Mouse (Mus musculus) spleen, embryonic (tissue): Measurements from ENCODE around the gene Ryr2.

Experiments used
- CTCF ChIA-PET: fragments of 350-600 bp; sonication (Branson Sonifier 250); formaldehyde crosslinking; loops from one replicate; lab custom pipeline; 2022; lab: Charles Lee

Gene Ryr2

DNA sequence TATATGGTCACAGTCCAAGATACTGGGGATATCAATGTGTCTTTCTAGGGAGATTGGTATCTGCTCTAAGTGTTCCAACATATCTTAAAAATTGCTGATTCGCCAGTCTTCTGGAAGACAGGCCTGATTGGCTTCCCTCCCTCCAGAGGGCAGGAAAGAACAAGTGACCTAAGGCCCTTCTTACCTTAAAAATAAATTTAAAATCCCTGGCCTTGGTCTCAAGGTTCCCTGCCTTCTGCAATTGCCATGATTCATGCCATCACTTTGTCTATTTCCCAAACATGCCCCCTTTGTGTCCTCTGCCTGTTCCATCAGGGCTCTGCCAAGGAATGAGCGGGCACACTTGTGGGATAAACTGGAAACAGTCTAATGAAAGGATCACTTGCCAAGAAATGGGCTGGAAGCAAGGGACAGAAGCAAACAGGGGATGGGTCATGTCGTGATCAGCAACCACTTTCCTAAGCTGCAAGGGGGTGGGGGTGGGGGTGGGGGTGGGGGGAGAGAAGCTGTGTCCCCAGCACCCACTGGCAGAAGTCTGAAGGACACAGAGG lies 10.3 kb downstream of the Ryr2 start:
- CTCF ChIA-PET, result no interaction called here

DNA sequence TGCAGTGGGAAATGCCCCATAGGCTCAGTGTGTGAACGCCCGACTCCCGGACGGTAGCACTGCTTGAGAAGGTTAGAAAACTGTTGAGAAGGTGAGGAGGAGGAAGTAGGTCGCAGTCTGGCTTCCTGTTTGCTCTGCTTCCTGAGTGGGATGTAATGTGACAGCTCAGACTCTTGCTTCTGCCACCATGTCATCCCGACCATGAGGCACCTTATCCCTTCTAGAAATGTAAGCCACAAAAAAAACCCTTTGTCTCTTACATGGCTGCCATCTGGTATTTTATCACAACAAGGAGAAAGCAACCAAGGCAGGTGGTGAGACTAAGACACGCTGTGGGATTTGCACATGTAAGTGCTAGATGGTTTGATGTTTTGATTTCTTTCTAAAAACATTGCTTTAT lies 12.2 kb downstream of the Ryr2 start:
- CTCF ChIA-PET, result no interaction called here

DNA sequence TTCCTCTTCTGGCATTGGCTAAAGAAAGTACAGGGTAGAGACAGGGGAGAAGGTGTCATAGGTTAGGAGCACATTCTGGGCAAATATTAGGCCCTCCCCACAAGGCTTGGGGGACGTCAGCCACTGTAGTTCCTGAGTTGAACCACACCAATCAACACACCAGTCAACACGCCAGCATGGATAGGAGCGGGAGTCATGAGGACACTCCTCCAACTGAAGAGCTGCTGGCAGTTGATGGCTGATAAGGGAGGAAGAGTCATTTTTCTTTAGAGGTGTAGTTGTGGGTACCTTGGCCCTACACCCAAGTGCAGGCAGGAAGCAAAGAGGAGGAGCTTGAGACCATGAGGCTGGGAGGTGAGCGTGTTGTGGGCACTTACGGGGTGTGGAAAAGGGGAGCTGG lies 13.6 kb downstream of the Ryr2 start:
- CTCF ChIA-PET, result no interaction called here

DNA sequence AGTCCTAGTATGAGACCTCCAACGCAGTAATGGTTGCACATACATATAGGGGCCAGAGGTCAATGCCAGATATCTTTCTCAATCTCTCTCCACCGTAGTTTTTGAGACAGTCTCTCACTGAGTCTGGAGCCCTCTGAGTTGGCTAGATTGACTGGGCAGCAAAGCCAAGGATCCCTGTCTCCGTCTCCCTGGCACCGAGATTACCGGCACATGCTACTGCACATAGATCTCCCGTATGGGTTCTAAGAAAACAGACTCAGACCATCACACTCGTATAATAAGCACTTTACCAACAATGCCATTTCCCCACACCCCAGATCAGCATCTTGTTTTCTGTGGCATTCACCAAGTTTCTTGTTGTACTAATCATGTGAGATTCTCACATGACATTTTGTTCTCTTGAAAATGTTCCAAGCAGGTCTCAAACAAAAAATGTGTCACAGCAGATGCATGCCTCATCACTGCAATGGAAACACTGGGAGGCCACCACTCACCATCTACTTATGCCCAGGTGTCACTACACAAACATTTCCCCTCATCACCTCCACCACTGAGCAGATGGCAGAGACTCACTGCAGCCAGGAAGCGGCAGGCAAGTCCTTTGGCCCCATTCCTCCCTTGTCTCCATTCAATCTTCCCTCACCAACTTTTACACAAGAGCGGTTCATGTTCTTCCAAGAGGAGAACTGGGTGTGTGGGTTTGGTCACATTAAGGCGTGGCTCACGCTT lies 14.2 kb downstream of the Ryr2 start:
- CTCF ChIA-PET, result no interaction called here

DNA sequence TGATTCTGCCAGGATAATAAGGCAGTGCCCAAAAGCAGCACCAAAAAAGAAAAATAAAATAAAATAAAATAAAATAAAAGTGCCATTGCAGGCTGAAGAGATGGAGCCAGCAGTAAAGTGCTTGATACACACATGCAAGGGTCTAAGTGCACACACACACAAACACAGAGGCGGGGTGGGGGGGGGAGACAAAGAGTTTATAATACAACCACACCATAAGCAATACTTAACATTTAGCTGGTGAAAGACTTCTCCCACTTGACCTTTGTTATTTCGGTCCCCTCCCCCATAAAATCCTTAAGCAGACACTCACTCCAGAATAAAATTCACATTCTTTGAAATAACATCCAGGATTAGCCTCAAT lies 22.7 kb downstream of the Ryr2 start:
- CTCF ChIA-PET, result no interaction called here

DNA sequence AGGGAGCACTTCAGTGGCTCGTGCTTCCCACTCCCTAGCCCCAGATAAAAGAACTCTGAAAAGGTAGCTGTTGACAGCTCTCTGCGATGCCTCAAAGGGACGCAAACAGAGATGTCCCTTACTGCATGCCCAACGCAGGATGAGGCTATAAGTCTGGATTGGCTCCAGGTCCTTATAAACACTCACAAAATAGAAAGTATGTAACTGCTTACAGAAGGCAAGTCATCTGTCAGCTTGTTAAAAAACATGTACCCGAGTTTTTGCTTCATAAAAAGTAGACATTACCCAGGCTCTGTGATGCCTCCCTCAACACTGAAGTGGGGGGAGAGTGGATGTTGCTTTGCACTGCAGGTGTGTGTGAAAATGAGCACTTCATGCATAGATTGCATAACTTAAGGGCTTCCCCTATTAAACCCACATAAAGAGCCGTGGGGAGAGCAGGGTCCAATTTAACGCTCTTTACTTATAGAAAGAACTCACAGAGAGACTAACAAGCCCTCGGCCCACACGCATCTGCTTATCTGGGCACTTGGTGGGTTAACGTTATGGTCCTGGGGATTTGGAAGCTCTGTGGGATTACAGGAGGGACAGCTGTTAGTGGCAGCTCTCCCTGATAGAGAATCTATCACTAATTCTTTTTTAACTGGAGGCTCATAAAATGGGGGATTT lies 23.2 kb downstream of the Ryr2 start:
- CTCF ChIA-PET, result no interaction called here

DNA sequence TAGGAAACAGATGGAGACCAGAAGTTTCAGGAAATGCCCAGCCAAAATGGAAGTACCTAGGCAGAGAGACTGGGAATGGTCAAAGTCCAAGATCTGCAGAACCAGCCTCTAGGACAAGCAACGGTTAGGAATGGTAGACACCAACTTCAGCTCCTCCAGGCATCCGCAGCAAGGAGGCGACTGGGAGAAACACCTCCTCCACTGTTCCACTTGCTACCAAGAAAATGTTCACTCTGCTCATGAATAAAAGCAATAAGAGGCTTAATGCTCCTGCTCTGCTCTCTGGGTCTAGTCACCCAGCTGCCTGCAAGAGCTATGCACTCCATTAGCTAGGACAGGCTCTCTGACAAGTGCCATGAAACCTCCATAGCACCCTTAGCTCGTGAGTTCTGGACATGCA lies 26.2 kb downstream of the Ryr2 start:
- CTCF ChIA-PET, result interaction anchor here (0.6 kb wide), 1 partner anchor 276 kb away, joined by 6 read pairs; no protein-coding TSS in a partner anchor

DNA sequence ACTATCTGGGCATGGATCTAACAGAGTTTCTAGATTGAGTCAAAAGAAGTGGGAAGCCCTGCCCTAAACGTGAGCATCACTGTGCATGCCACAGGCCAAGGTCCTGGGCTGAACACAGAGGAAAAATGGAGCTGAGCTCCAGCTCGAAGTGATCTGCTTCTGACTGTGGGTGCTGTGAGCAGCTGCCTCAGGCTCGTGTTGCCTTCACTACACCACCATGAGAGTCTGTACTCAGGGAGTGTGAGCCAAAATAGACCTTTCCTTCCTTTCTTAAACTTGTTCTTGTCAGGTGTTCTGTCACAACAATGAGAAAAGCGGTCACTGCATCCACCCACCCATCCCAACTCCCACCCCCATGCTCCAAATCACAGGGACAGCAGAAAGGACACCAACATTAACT lies 27.2 kb downstream of the Ryr2 start:
- CTCF ChIA-PET, result no interaction called here

DNA sequence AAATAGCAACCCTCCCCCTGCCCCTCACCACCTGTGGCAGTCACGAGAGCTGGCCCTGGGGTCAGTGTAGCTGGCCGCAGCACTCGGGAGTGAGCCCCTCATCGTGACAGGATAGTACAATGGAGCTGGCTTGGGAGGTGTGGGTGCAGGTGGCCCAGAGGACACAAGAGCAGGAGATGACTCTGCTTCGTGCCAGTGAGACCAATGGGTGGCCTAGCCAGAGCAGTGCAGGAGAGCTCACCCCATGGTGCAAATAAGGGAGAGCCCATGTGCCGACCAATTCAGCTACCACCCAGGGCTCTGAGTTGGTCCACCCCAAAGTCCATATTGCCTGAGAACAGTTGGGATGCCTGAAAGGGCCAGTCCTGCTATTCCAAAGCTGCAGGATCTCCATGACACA lies 31.8 kb downstream of the Ryr2 start:
- CTCF ChIA-PET, result no interaction called here

DNA sequence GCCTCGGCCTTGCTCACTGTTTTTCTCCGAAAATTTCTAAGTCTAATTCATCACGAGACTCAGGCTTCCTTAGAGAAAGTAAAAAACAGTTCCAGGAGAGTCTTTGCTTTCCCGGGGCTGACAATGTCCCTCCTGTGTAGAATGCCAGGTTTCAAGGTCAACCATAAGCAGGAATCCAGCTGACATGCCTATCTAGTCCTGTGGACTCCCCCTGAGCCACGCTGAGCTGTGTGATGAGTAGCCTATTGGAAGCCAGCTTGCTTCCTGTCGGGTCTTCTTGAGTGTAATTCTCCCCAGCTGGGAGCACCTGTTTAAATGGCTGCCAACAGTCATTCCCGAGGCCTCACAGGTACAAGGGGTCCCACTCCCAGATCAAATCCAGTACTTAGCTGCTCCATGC lies 34.2 kb downstream of the Ryr2 start:
- CTCF ChIA-PET, result no interaction called here

DNA sequence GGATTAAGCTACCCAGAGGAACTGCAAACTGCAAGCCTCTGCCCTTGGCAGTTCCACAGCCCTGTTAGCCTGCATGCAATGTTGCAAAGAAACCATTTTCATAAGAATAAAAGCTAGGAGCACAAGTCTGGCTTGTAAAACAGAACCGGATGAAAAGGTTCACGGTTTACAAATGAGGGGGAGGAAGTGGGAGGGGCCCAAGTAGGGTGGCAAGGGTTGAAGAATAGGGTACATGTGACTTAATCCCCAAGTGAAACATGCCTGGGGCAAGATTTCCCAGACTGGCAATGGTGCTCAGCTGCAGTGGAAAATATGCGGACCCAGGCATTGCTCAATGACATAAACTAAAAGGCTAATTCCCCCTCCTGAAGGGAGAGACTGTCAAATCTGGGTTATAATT lies 34.6 kb downstream of the Ryr2 start:
- CTCF ChIA-PET, result no interaction called here

DNA sequence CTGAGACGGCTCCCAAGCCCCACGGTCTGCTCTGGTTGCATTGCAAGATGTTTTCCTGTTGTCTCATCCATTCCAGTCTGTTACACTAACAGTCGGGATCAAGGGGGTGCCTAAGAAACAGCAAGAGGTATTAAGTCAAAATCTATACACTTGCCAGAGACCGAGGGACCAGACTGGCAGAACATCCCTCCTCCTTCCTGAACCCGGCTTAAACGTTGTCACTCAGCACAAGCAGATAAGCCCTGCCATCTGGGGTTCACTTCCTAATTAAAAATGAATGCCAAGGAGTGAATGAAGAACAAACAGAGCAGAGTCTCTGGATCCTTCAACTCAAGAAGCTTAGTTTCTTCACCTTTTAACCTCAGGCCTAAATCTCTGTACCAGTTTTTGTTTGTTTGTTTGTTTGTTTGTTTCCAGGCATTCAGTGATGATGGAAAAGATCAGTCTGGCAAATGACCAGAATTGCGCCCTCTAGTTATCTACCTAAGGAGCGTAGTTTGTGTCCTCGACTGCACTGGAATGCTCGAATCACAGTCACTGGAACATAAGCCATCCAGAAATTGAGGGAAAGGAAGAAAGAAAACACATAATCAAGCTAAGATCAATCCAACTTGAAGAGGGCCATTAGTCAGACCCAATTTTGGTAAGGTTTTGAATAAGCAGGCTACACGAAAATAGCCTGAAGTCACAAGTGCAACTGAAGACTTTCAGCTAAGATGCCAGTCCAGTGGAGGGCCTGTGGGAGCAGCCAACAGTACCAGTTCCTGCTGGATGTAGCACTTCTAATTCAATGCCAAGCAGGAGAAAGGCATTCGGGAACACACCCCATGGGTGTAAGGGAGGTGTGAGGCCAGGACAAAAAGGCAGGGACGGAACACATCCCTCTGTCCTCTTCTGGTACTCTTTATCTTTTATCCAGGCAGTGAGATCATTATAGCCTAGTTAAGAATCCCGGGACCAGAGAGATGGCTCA lies 36.3 kb downstream of the Ryr2 start:
- CTCF ChIA-PET, result no interaction called here

DNA sequence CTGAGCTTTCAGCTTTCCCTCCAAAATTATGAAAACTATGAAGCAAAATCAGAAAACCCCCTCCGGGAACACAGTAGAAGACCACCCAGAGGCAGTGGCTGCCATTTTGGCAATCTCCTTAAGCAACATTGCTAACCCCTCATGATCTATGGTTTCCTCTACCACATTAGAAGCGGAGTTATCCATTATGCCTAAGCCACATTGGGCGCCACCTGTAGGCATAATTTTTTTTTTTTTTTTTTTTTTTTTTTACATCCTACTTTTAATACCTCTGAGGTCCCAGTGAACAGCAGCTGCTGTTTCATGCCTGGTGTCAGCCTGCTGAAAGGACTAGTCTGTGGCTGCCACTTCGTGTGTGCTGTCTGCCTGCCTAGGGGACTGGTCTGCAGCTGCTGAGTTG lies 42.2 kb downstream of the Ryr2 start:
- CTCF ChIA-PET, result interaction anchor here (0.7 kb wide), 2 partner anchors 9 to 53 kb away, joined by 14 to 17 read pairs; no protein-coding TSS in a partner anchor

DNA sequence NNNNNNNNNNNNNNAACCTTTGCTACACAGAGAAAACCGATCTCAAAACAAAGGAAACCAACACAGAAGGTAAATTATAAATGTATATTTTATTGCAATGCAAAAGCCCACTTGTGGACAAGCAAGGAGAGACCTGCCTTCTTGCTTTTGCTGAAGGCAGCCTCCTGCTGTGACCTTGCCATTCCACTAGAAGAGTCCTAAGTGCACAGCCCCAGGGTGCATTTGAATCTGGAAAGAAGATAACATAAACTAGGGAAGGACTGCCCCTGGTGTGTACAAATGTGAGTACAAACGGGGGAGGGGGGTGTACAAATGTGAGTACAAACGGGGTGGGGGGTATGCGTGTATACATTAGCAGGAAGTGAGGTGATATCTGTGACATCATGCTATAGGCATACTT lies 43.2 kb downstream of the Ryr2 start:
- CTCF ChIA-PET, result no interaction called here

DNA sequence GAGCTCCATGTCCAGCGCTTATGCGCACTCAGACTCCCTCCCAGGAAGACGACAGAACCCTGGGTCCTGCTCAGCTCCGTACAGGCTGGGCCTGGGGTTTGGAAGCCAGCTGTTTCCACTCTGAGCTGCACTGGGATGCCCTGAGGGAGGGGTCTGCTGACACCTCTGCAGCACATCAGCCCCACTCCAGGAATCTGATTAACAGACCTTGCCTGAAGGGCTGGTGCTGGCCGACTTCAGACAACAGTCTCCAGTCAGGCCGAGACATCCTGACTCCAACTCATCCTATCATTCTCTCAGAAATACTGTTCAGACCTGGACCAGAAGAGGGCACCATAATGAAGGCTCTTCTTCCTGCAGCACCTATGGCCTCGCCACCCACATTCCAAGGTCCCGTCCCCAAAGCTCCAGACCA lies 49.4 kb downstream of the Ryr2 start:
- CTCF ChIA-PET, result no interaction called here

DNA sequence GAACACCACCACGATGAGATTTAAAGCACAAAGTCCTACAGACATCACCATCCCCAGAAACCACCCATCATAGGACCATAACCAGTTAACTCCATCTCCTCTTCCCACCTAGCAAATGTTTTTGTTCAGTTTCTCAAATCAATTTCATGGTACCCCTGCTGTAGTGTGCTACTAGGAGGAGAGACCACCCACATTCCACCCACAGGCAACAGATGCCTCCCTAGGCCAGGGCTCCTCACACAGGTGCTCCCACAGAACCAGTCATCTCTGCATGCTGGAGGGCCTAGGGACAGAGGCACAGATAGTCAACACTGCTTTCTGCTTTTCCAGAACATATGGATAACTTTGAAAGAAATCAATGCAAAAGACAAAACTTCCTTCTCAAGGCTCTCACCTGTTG lies 50.8 kb downstream of the Ryr2 start:
- CTCF ChIA-PET, result no interaction called here

DNA sequence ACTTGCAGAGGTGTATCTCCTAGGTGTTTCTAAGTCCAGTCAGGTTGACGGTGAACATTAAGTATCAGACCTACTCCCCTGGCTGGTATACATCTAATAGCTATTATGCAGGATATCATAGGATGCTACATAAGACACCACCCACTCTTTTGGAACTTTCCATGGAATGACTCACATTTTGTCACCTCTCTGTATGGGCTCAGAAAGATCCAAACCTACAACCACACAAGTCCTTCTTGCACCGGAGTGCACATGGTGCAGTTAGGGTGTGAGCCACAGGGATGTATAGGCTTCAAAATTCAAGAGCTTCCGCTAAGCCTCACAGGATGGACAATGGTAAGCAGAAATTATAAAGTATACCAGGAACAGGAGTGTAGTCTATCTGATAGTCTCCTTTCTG lies 52.8 kb downstream of the Ryr2 start:
- CTCF ChIA-PET, result interaction anchor here (1.0 kb wide), 1 partner anchor 14 kb away, joined by 4 read pairs; no protein-coding TSS in a partner anchor

DNA sequence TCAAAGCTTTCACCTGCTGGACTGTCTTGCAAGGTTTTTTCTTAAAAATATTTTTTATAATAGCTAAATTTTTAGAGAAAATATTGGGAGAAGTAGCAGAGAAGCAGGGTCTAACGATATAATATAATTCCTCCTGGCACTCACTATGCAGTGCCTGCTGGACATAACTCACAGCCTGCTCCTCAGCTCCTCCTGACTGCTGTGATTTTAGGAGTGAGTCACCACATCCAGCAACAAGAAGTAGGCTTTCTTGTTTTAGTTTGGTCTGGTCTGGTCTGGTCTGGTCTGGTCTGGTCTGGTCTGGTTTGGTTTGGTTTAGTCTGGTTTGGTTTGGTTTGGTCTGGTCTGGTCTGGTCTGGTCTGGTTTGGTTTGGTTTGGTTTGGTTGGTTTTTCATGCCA lies 55.9 kb downstream of the Ryr2 start:
- CTCF ChIA-PET, result interaction anchor here (0.7 kb wide), 1 partner anchor 26 kb away, joined by 3 read pairs; no protein-coding TSS in a partner anchor

DNA sequence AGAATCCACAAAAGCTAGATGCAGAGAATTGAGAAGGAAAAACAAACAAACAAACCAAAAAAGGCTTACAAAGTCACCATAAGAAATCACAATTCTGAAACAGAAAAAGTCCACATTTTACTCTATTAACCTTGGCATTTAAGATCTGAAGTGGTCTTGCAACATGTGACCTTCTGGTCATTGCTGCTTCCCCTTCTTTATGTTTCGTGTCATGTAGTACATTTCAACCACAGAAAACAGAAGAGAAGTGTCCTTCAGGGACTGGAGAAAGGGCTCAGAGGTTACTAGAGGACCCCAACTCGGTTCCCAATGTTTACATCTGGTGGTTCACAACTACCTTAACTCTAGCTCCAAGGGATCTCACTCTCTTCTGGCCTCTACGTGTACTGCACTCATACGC lies 59.7 kb downstream of the Ryr2 start:
- CTCF ChIA-PET, result no interaction called here

DNA sequence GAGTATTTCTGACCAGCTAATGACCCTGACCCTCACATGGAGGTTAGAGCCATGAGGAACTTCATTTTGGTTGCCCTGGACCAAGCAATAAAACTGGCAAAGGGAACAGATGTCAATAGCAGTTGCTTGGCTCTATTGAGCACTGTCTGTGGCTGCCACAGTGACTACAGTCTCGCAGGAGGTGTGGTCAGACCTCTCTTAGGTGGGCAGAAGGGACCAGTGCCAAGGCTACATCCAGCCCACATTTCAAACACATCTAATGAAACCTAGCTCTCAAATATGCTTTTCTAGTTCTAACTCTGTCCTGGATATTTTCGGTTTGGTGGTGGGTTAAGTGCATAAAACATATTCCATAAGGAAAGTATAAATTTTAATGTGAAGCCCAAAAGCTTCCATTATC lies 62.0 kb downstream of the Ryr2 start:
- CTCF ChIA-PET, result no interaction called here

DNA sequence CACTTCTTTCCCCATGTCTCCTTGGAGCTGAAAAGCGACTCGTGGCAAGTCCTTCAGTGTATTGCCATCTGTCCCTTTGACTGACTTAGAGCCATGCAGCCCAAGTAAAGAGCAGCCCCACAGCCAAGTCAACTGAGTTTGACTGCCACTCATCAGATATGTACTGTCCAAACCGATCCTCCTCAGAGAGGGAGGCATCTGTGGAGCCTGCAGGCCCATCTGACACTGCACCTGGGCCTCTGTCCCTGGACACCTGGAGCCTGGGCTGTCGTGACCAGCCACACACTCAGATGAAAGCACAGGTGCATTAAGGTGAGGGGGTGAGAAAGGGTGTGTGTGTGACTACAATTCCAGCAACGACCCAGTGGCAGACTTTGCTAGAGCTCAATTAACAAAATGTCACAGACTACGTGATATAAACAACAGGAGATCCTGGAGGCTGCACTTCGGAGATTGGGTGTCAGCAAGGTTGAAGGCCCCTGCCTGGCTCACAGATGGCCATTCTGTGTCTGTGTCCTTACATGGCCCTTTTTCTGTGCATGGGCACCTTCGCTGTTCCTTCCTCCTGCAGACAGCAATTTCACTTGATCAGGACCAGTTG lies 63.8 kb downstream of the Ryr2 start:
- CTCF ChIA-PET, result no interaction called here
